Mouse (Mus musculus) testis, adult 2 months (tissue): ENCODE data around the gene Myo1b.

Experiments
- CTCF ChIP-seq: fragments of 200-500 bp; IDR thresholded peaks from 2 replicates; pipeline ENCODE4 v1.5.1; 2012; ENCODE audit warnings: low read depth, mild to moderate bottlenecking, inconsistent platforms, low read length, moderate library complexity; ENCODE audit not compliant: control insufficient read depth, insufficient read depth, insufficient replicate concordance
- POLR2A ChIP-seq: fragments of 200-500 bp; IDR thresholded peaks from 2 replicates; pipeline ENCODE4 v1.6.1; 2012; ENCODE audit warnings: low read depth, mild to moderate bottlenecking, inconsistent platforms, low read length, moderate library complexity; ENCODE audit not compliant: control insufficient read depth

GRCm38 (mm10) chr1:51862828-51863421 is 52.9 kb downstream of the Myo1b start:
- TF ChIP-seq POLR2A (no peak), CTCF (no peak)
